Mouse (Mus musculus) urinary bladder, adult 2 months (tissue): ENCODE results near the gene Oas1g. TPM values are rescaled to one million over a fixed set of nuclear protein-coding genes. Genes with fewer than 3 reads are reported as not detected.
"Not testable (repeated sequence)": the region's sequence is repeated elsewhere in the genome, so short reads cannot be mapped to it uniquely, and the experiment has no call there.

ENCODE experiments used
- DNase-seq: peaks from one replicate; pipeline ENCODE4 v3.0.0; 2022; ENCODE audit warnings: low spot score
- polyA plus RNA-seq: library from polyadenylated mRNA; depleted of rRNA; stranded (reverse); fragments of >200 nt; gene quantifications from 2 replicates; pipeline ENCODE4 v1.2.3, GENCODE M21; 2012

Oas1g gene
- polyA plus RNA-seq, 1 experiment, result 3.1 TPM

- DNase-seq, result no peak
Measured at GRCm38 (mm10) chr5:120890026-120890425, 2.6 kb upstream of the Oas1g start.

- not testable (repeated sequence) for DNase-seq
Measured at GRCm38 (mm10) chr5:120888294-120888815, 942 bp upstream of the Oas1g start.

GRCm38 (mm10) chr5:120887831-120888230 is 418 bp upstream of the Oas1g start:
- no peak for DNase-seq

- not testable (repeated sequence) for DNase-seq
Measured at GRCm38 (mm10) chr5:120881681-120882080, 5.7 kb downstream of the Oas1g start.

GRCm38 (mm10) chr5:120878803-120879202 is 8.6 kb downstream of the Oas1g start:
- DNase-seq, result not testable (repeated sequence)

- DNase-seq, result not testable (repeated sequence)
Measured at GRCm38 (mm10) chr5:120877407-120877806, 10.0 kb downstream of the Oas1g start.

GRCm38 (mm10) chr5:120876839-120877238 is 10.6 kb downstream of the Oas1g start:
- DNase-seq, result not testable (repeated sequence)

- no peak for DNase-seq
Measured at GRCm38 (mm10) chr5:120871469-120871868, 15.9 kb downstream of the Oas1g start.

GRCm38 (mm10) chr5:120870782-120871181 is 16.6 kb downstream of the Oas1g start:
- DNase-seq, result no peak

- no peak for DNase-seq
Measured at GRCm38 (mm10) chr5:120870081-120870480, 17.3 kb downstream of the Oas1g start.

- DNase-seq, result no peak
Measured at GRCm38 (mm10) chr5:120869436-120870015, 17.9 kb downstream of the Oas1g start.

- no peak for DNase-seq
Measured at GRCm38 (mm10) chr5:120865336-120865860, 22.0 kb downstream of the Oas1g start.

- no peak for DNase-seq
Measured at GRCm38 (mm10) chr5:120861121-120861520, 26.3 kb downstream of the Oas1g start, which contains the start of gene Oas1h. Oas1h (plus strand) TSS chr5:120861421.

GRCm38 (mm10) chr5:120859241-120859640 is 28.2 kb downstream of the Oas1g start:
- DNase-seq, result no peak

GRCm38 (mm10) chr5:120849601-120850136 is 37.7 kb downstream of the Oas1g start:
- no peak for DNase-seq

- DNase-seq, result no peak
Measured at GRCm38 (mm10) chr5:120847067-120847466, 40.3 kb downstream of the Oas1g start, which contains the start of gene Oas1f. Oas1f (plus strand) TSS chr5:120847367.

GRCm38 (mm10) chr5:120844713-120845112 is 42.7 kb downstream of the Oas1g start:
- DNase-seq, result peak; percentile 31

GRCm38 (mm10) chr5:120836731-120837585 is 50.5 kb downstream of the Oas1g start:
- DNase-seq, result no peak

GRCm38 (mm10) chr5:120833335-120834280 is 53.8 kb downstream of the Oas1g start:
- no peak for DNase-seq

- DNase-seq, result no peak
Measured at GRCm38 (mm10) chr5:120831031-120831430, 56.4 kb downstream of the Oas1g start.
